Mouse (Mus musculus) embryonic facial prominence, embryonic 12.5 days (tissue): ENCODE measurements around the gene Fam234a. TPM values are rescaled to one million over a fixed set of nuclear protein-coding genes. Genes with fewer than 3 reads are reported as not detected.

Experiments used
- ATAC-seq: fragments of 200-750 bp; cut with Nextera tagmentation; 2 replicates; pipeline ENCODE4 v1.8.0; 2017; ENCODE audit not compliant: insufficient number of reproducible peaks, insufficient read depth, low FRiP score, low TSS enrichment
- H3K27ac ChIP-seq: fragments of 300-500 bp; sonication (generic); 2 replicates; pipeline ENCODE4 v1.5.1; 2016; ENCODE audit warnings: mild to moderate bottlenecking
- H3K27me3 ChIP-seq: fragments of 300-500 bp; sonication (generic); 2 replicates; pipeline ENCODE4 v1.6.1; 2016; ENCODE audit warnings: mild to moderate bottlenecking, moderate library complexity
- H3K36me3 ChIP-seq: fragments of 300-500 bp; sonication (generic); 2 replicates; pipeline ENCODE4 v1.6.1; 2016; ENCODE audit warnings: mild to moderate bottlenecking
- H3K4me1 ChIP-seq: fragments of 300-500 bp; sonication (generic); 2 replicates; pipeline ENCODE4 v1.6.1; 2016
- H3K4me2 ChIP-seq: fragments of 300-500 bp; sonication (generic); replicated peaks from 2 replicates; pipeline ENCODE4 v1.6.1; 2016; ENCODE audit warnings: mild to moderate bottlenecking, moderate library complexity
- H3K4me3 ChIP-seq: fragments of 300-500 bp; sonication (generic); 2 replicates; pipeline ENCODE4 v1.5.1; 2016; ENCODE audit warnings: mild to moderate bottlenecking
- H3K9ac ChIP-seq: fragments of 300-500 bp; sonication (generic); 2 replicates; pipeline ENCODE4 v1.6.1; 2016; ENCODE audit warnings: mild to moderate bottlenecking, moderate library complexity
- H3K9me3 ChIP-seq: fragments of 300-500 bp; sonication (generic); 2 replicates; pipeline ENCODE4 v1.6.1; 2016; ENCODE audit warnings: mild to moderate bottlenecking, moderate library complexity
- whole genome bisulfite sequencing: fragments of 180-500 bp; shearing (Covaris S2); methylation state at CpG from one replicate; pipeline ENCODE4 v1.1.7; 2016; 5-methylcytosine and 5-hydroxymethylcytosine counted together
- polyA plus RNA-seq: library from polyadenylated mRNA; unstranded; fragments of >200 nt; fragmentation: Nextera tagmentation; extraction: Ambion mirVana; gene quantifications from 2 replicates; pipeline ENCODE4 v1.2.1, GENCODE M21; 2016

Fam234a gene
- polyA plus RNA-seq, 1 experiment from 2014 or later: 37.9 TPM

GRCm38 (mm10) chr17:26252539-26253251 is 8.7 kb upstream of the Fam234a start, which contains the start of gene Luc7l:
Gene Luc7l (plus strand): TSS chr17:26252896.
- H3K36me3 ChIP-seq: peaks cover 15% of the 10 kb centered on the region
- H3K4me3 ChIP-seq: peak within 1 kb of the TSS; percentile 98
- H3K4me1 ChIP-seq: peaks cover 11% of the 10 kb centered on the region
- ATAC-seq: peak; percentile 86
- H3K27me3 ChIP-seq: no peaks in the 10 kb centered on the region
- no peaks in the 10 kb centered on the region for H3K9me3 ChIP-seq
- peak within 1 kb of the TSS; percentile 99 for H3K27ac ChIP-seq
- WGBS: under 1% methylated on average over 43 of the region's 43 CpGs
- peak within 1 kb of the TSS; percentile 71 for H3K4me2 ChIP-seq
- H3K9ac ChIP-seq: peak within 1 kb of the TSS; percentile 96

GRCm38 (mm10) chr17:26251886-26252538 is 8.0 kb upstream of the Fam234a start:
- ATAC-seq: no peak
- peak overlapping the region; percentile 98; the same call in 1 of the 2 replicates for H3K4me3 ChIP-seq
- H3K4me1 ChIP-seq: peaks cover 11% of the 10 kb centered on the region
- no peaks in the 10 kb centered on the region for H3K9me3 ChIP-seq
- peaks cover 9% of the 10 kb centered on the region for H3K36me3 ChIP-seq
- no peaks in the 10 kb centered on the region for H3K27me3 ChIP-seq
- 57% methylated on average over 4 of the region's 4 CpGs for WGBS
- peak overlapping the region; percentile 71 for H3K4me2 ChIP-seq
- H3K27ac ChIP-seq: no peak overlapping the region; the same call in 1 of the 2 replicates
- H3K9ac ChIP-seq: no peak overlapping the region

DNA sequence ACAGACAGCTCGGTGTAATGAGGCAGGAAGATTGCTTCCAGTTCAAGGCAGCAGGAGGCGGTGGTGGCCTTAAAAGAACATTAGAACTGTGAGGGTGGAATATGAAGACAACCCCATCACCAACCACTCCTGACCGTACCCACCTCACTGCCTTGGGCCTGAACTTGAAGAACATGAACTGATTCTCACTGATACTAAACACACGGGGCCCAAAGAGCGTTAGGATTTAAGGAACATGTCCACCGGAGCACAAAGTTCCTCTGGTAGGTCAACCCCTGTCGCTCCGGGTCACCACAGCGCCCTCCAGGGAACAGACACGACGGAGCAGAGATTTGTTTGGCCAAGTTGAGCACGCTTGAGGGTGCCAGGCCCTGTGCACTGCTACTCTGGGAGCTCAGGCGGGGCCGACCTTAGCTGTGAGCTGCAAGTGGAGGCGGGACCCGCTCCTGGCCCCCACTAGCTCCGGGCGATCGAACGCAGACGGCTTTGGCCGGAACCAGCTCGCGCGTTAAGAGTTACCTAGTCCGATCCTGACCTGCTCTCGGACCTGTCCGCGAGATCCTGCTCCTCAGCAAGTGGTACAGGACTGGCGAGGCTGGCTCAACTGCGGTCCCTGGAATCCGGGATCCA is 456 bp downstream of the Fam234a start:
- H3K4me1 ChIP-seq: peaks cover 10% of the 10 kb centered on the region; the same call in 1 of the 2 replicates
- no peaks in the 10 kb centered on the region for H3K9me3 ChIP-seq
- under 1% methylated on average over 32 of the region's 32 CpGs for WGBS
- peak; percentile 79 for ATAC-seq
- H3K4me2 ChIP-seq: peak overlapping the region; percentile 82
- peak overlapping the region; percentile 60 for H3K4me3 ChIP-seq
- H3K27me3 ChIP-seq: no peaks in the 10 kb centered on the region
- peak overlapping the region; percentile 67 for H3K9ac ChIP-seq
- peak overlapping the region; percentile 66 for H3K27ac ChIP-seq
- H3K36me3 ChIP-seq: no peaks in the 10 kb centered on the region

DNA sequence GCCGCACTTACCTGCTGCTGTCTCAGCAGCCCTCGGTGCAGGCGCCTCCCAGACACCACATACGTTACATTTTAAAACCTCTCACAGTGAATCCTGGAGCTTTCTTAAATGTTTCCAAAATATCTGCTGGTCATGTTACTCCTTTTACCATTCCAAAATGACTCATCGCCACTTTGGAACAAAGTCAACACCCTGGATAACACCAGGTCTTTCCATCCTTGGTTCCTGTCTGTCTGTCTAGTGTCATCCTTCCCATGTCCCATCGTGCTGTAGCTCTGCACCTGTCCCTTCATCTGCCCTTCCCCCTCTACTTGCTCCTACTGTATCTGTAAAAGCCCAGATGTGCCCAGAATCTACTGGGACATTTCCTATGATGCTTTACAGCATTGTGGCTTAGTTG is 3.1 kb downstream of the Fam234a start:
- 83% methylated on average over 6 of the region's 6 CpGs for WGBS
- ATAC-seq: no peak
- H3K9me3 ChIP-seq: no peaks in the 10 kb centered on the region
- no peak overlapping the region for H3K9ac ChIP-seq
- no peaks in the 10 kb centered on the region for H3K36me3 ChIP-seq
- H3K4me3 ChIP-seq: no peak overlapping the region
- peaks cover 10% of the 10 kb centered on the region; the same call in 1 of the 2 replicates for H3K4me1 ChIP-seq
- H3K27ac ChIP-seq: no peak overlapping the region
- H3K4me2 ChIP-seq: no peak overlapping the region
- H3K27me3 ChIP-seq: no peaks in the 10 kb centered on the region

DNA sequence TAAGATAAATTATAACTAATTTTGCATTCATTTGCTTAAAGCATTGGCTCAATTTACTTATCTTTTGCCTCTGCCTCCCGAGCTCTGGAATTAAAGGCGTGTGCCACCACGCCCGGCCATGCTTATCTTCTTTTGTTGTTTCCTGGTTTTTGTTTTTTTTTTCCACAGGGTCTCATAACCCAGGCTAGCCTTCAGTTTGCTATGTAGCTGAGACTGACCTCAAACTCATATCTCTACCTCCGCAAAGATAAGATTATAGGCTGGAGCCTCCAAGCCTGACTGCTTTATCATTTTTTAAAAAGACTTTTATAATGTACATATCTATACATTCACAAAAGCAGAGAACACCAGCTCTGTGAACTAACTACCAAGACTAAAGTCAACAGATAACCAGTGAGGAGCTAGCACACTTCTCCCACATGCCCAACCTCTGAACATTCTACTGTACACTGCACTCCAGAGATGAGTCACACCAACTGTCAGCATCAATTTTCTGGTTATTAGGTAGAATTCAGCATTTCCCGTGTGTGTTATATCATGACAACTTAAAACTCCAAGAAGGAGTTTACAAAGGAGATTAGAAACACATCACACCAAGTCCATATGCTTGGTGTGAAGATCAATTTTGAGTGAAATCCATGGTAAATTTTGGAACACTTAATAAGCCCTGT is 3.8 kb downstream of the Fam234a start:
- Histone ChIP-seq H3K9ac (no peak overlapping the region), H3K4me3 (no peak overlapping the region), H3K27me3 (no peaks in the 10 kb centered on the region), H3K36me3 (no peaks in the 10 kb centered on the region), H3K4me2 (no peak overlapping the region), H3K27ac (no peak overlapping the region), H3K9me3 (no peaks in the 10 kb centered on the region), H3K4me1 (peaks cover 10% of the 10 kb centered on the region; the same call in 1 of the 2 replicates)
- WGBS: 79% methylated on average over 6 of the region's 6 CpGs
- ATAC-seq: no peak

DNA sequence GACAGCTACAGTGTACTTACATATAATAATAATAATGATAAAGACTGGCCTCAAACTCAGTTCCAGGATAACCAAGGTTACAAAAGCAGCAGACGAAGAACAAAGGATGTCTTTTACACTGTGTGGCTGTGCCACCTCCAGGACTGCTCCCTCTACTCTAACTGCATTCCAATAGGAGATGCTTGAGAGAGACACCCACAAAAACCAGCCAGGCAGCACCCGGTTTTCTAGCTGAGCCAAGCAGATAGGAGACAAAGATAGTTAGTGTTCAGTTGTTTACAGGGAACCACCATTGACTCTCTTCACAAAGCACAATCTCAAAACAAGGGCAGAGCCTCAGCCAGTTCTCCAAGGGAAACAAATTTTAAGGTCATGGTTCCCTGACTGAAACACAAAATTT is 4.5 kb downstream of the Fam234a start:
- H3K27me3 ChIP-seq: no peaks in the 10 kb centered on the region
- no peak overlapping the region for H3K4me2 ChIP-seq
- WGBS: 73% methylated on average over 2 of the region's 2 CpGs
- H3K36me3 ChIP-seq: no peaks in the 10 kb centered on the region
- no peak for ATAC-seq
- no peak overlapping the region for H3K27ac ChIP-seq
- H3K4me1 ChIP-seq: peaks cover 10% of the 10 kb centered on the region; the same call in 1 of the 2 replicates
- no peak overlapping the region for H3K9ac ChIP-seq
- no peak overlapping the region for H3K4me3 ChIP-seq
- H3K9me3 ChIP-seq: no peaks in the 10 kb centered on the region

DNA sequence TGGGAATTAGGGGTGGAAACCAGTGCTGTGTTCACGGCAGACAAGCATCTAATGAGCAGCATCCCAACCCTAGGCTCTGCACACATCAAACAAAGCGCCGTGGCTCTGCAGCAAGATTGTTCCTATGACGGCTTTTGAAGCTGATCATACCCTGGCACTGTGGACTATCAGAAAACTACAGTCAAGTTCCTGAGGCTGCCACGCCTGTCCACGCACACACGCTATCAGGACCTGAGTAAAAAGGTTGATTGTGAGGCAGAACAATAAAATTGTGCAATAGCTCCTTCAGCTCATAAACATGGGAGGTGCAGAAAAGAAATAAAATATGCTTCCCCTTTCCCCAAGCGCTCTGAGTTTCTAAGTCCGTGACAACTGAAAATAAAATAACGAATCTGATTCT is 6.4 kb downstream of the Fam234a start:
- no peak for ATAC-seq
- H3K9ac ChIP-seq: no peak overlapping the region
- WGBS: 85% methylated on average over 10 of the region's 10 CpGs

DNA sequence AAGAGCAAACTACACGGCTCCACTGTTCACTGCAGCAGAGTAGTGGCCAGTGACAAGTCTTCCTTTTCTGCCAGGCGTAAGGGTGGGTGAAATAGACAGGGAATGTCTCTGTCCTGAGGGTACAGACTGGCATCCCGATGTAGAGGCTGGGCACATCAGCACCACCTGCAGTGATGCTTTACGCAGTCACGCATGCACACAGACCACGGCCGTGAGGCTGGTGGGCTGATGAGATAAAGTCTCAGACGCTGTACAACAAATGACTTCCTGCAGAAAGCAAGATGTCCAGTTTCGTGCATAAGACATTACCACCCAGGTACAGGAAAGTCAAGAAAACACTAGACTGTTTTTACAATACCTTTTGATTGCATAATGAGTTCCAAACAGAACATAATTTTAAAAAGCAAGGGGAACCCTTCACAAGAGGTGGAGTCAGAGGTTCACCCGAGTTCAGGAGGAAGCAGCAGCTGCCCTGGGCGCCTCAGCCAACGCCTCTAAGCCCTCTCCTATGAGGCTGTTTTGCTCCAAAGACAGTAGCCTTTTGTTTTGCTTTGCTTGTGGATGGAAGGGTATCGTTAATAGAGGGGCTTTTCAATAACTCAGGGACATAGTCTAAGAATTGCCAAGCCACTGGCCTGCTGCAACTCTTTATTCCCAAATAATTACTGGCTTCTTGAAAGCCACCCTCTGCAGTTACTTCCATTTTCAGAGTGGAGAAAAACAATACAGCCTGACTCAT is 8.8 kb downstream of the Fam234a start:
- no peaks in the 10 kb centered on the region for H3K27me3 ChIP-seq
- H3K4me3 ChIP-seq: no peak overlapping the region
- ATAC-seq: no peak
- WGBS: 34% methylated on average over 13 of the region's 13 CpGs
- no peak overlapping the region for H3K9ac ChIP-seq
- H3K27ac ChIP-seq: 0 out of 2 replicates have a peak overlapping the region, but pooled peaks have one; percentile 47
- no peaks in the 10 kb centered on the region for H3K4me1 ChIP-seq
- no peaks in the 10 kb centered on the region for H3K9me3 ChIP-seq
- H3K36me3 ChIP-seq: no peaks in the 10 kb centered on the region
- no peak overlapping the region for H3K4me2 ChIP-seq

More for the DNA sequence above, 6.4 kb downstream of the Fam234a start:
- Histone ChIP-seq H3K9me3 (no peaks in the 10 kb centered on the region), H3K4me1 (peaks cover under 1% of the 10 kb centered on the region; the same call in 1 of the 2 replicates), H3K4me3 (no peak overlapping the region), H3K27me3 (no peaks in the 10 kb centered on the region), H3K27ac (no peak overlapping the region), H3K4me2 (no peak overlapping the region), H3K36me3 (no peaks in the 10 kb centered on the region)

- no peak overlapping the region for H3K4me3 ChIP-seq
- no peaks in the 10 kb centered on the region for H3K27me3 ChIP-seq
- ATAC-seq: no peak
- H3K4me1 ChIP-seq: no peaks in the 10 kb centered on the region
- 87% methylated on average over 8 of the region's 8 CpGs for WGBS
- H3K4me2 ChIP-seq: no peak overlapping the region
- no peaks in the 10 kb centered on the region for H3K9me3 ChIP-seq
- no peak overlapping the region for H3K9ac ChIP-seq
- H3K27ac ChIP-seq: no peak overlapping the region
- H3K36me3 ChIP-seq: no peaks in the 10 kb centered on the region
Measured at GRCm38 (mm10) chr17:26234386-26234785, 9.7 kb downstream of the Fam234a start.

DNA sequence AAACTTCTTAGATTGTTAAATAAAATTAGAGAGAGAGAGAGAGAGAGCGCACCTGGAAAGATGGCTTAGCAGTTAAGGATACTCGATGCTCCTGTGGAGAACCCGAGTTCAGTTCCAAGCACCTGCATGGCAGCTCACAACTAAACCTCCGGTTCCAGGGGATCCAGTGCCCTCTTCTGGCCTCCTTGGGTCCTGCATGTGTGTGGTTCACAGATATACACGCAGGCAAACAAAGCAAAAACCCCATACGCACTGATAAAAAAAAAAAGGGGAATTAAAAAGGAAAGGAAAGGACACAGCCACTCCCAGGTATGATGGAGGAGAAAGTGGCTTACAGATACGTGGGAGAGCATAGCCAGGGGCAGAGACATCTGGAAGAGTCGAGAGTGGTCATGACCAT is 11.2 kb downstream of the Fam234a start:
- Histone ChIP-seq H3K4me2 (no peak overlapping the region), H3K4me3 (no peak overlapping the region), H3K9me3 (no peaks in the 10 kb centered on the region), H3K27ac (no peak overlapping the region), H3K9ac (no peak overlapping the region), H3K27me3 (no peaks in the 10 kb centered on the region), H3K4me1 (no peaks in the 10 kb centered on the region), H3K36me3 (no peaks in the 10 kb centered on the region)
- WGBS: 72% methylated on average over 8 of the region's 8 CpGs
- ATAC-seq: no peak

GRCm38 (mm10) chr17:26231156-26231555 is 12.9 kb downstream of the Fam234a start:
- H3K4me3 ChIP-seq: no peak overlapping the region
- ATAC-seq: no peak
- no peaks in the 10 kb centered on the region for H3K9me3 ChIP-seq
- H3K27me3 ChIP-seq: no peaks in the 10 kb centered on the region
- no peak overlapping the region for H3K9ac ChIP-seq
- H3K27ac ChIP-seq: no peak overlapping the region
- H3K36me3 ChIP-seq: no peaks in the 10 kb centered on the region
- H3K4me2 ChIP-seq: no peak overlapping the region
- H3K4me1 ChIP-seq: no peaks in the 10 kb centered on the region
- 90% methylated on average over 5 of the region's 5 CpGs for WGBS
